Mouse (Mus musculus) olfactory bulb, adult 2 months (tissue): ENCODE data around the gene Cryba1.

Source experiments
- CTCF ChIP-seq: fragments of 200-500 bp; IDR thresholded peaks from 2 replicates; pipeline ENCODE4 v1.5.1; 2012; ENCODE audit warnings: low read depth, mild to moderate bottlenecking, low read length, moderate library complexity; ENCODE audit not compliant: insufficient read depth
- POLR2A ChIP-seq: fragments of 200-500 bp; IDR thresholded peaks from 2 replicates; pipeline ENCODE4 v1.6.1; 2012; ENCODE audit warnings: mild to moderate bottlenecking, low read depth, low read length, moderate library complexity; ENCODE audit not compliant: insufficient read depth

DNA sequence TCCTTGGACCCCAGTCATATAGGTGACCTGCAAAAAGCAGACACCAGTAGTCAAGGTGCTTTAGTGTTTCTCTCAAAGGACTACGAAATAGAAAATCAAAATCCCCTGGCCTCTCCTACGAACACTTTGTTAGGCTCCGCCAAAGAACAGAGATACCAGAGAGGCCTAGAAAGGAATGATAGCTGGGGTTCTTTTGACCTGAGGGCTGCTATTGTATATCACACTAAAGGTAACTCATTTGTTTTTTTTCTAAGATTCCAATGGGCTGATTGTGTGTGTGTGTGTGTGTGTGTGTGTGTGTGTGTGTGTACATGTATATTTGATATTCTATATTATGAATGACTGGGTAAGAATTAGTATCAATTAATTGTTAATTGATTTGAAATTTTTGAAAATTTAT lies 32.1 kb downstream of the Cryba1 start:
- TF ChIP-seq CTCF, result no peak
- TF ChIP-seq POLR2A, result no peak
